Comparison of ENCODE assay signal across 8 mouse cellular contexts in genomic region chr6:81965296-81966067, GRCm38 (mm10). TPM values are rescaled to one million over a fixed set of nuclear protein-coding genes. Genes with fewer than 3 reads are reported as not detected.
DNase-seq lines count a peak whose midpoint lies in the region; ATAC-seq and TF ChIP-seq lines count a peak whose summit lies in the region.

Gene Mrpl19, minus strand, starts transcription at chr6:81965958.

- ATAC-seq in forebrain, embryonic 15.5 days (replicated peaks) = peak; percentile 99
- peak; percentile 94 for ATAC-seq in neutrophil, adult 5-6 weeks (ENCODE audit: extremely low read depth, insufficient number of reproducible peaks, low FRiP score, poor library complexity, severe bottlenecking)

- peak; percentile 92 for DNase-seq in ES-CJ7 (ENCODE audit: low read depth, low spot score)
- DNase-seq in cerebellum, adult 11 months = peak; percentile 89
- peak; percentile 79 for DNase-seq in heart, postnatal 25 days (ENCODE audit: low spot score)
- peak; percentile 92 to 97 for DNase-seq in layer of hippocampus, adult 18-20 months (ENCODE audit: low spot score in 2 of 2)
- DNase-seq in lung, adult 2 months = peak; percentile 94
- peak; percentile 81 to 89 for DNase-seq in thymus, adult 18-20 months

- peaks cover 32% of the 10 kb centered on the region for H3K36me3 ChIP-seq in forebrain, embryonic 15.5 days

- peak; percentile 13; the same call in 1 of the 2 replicates for TF ChIP-seq POLR2A in lung, adult 2 months (IDR thresholded peaks at IDR 0.05; ENCODE audit: borderline replicate concordance, extremely low read depth, low read depth, low read length)

- H3K4me2 ChIP-seq in forebrain, embryonic 15.5 days (replicated peaks) = peak within 1 kb of the TSS; percentile 62

- intact Hi-C loops in heart, postnatal 25 days (cut with DNase I) = loop anchor here (5.0 kb wide), 1 partner anchor 43 kb away; the partner anchor contains the start of gene Gcfc2

- no peak for TF ChIP-seq CTCF in lung, adult 2 months (IDR thresholded peaks at IDR 0.05; ENCODE audit: insufficient read depth, low read length)

- H3K27ac ChIP-seq in forebrain, embryonic 15.5 days (replicated peaks) = no peak within 1 kb of the TSS

- peak within 1 kb of the TSS; percentile 80 for H3K4me3 ChIP-seq in forebrain, embryonic 15.5 days
- H3K4me3 ChIP-seq in lung, adult 2 months (replicated peaks; ENCODE audit: extremely low read depth, low read depth, low read length) = peak within 1 kb of the TSS; percentile 90

- WGBS in forebrain, embryonic 15.5 days = under 1% methylated on average over 44 of the region's 44 CpGs
- WGBS in lung, adult 2 months = 1% methylated on average over 44 of the region's 44 CpGs

- H3K9me3 ChIP-seq in forebrain, embryonic 15.5 days = no peaks in the 10 kb centered on the region

- peak within 1 kb of the TSS; percentile 70 for H3K9ac ChIP-seq in forebrain, embryonic 15.5 days (replicated peaks)

- H3K4me1 ChIP-seq in forebrain, embryonic 15.5 days = peaks cover 10% of the 10 kb centered on the region
- H3K4me1 ChIP-seq in lung, adult 2 months (ENCODE audit: control insufficient read depth, insufficient read depth, low read length) = peaks cover 4% of the 10 kb centered on the region

- no peaks in the 10 kb centered on the region for H3K27me3 ChIP-seq in forebrain, embryonic 15.5 days

RNA-seq across cellular contexts. Expression of gene Mrpl19, which starts in this region (rescaled TPM):
- polyA plus RNA-seq in forebrain, embryonic 15.5 days (2015; fragmentation: Nextera tagmentation; extraction: Ambion mirVana) = 41.6 and 44.1 TPM in 2 replicates
- total RNA-seq in heart, postnatal 25 days (2021) = 10 to 100 TPM; 43.6 to 46.4 TPM
- total RNA-seq in layer of hippocampus, adult 18-20 months (2021) = 10 to 100 TPM; 33.9 to 38.3 TPM
- polyA plus RNA-seq in lung, adult 2 months (2012; rRNA removed) = 2.0 and 2.8 TPM in 2 replicates
- total RNA-seq in neutrophil, adult 5-6 weeks (2017) = 8.0 and 20.7 TPM in 2 replicates

Comparison
In these comparisons a context has a peak if more than half of its experiments do, and no peak if none do; other contexts are left out.
1. RNA of gene Mrpl19 (polyA plus RNA-seq): 41.6 to 44.1 TPM in forebrain, embryonic 15.5 days; 2.0 to 2.8 TPM in lung, adult 2 months; every median in the first group is over 10 times any median in the second.
2. Peak in every context shown above with its lines, with median percentiles within 50 percentile points of each other: DNase-seq.